21 mouse cellular contexts compared by ENCODE assay signal in the genomic region with DNA sequence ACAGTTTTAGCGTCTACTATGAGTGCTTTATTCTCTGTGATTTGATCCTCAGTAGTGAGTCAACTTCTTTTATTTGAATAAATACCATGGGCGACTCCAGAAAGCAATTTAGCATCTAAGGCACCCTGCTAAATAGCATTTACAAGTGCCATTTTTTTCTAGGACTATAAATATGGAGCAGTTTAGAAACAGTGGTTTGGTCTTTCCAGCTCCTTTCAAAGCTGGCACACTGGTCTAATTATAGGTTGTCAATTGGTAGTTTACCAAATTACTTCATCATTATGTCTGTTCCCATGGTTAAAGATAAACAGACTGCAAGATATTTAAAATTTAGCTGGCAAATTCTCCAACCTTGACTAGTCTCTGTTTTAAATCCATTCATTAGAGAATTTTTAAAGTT. TPM values are rescaled to one million over a fixed set of nuclear protein-coding genes. Genes with fewer than 3 reads are reported as not detected.
DNase-seq lines count a peak whose midpoint lies in the region; ATAC-seq lines count a peak whose summit lies in the region.
"Had no signal": no experiment of that assay in that cellular context is flagged by ENCODE, and none has a peak within 500 bp of the region (broad histone marks: within the 10 kb centered on the region; RNA-seq: fewer than 3 reads in every experiment).

No protein-coding gene starts in this region.

- no peak overlapping the region for H3K9ac ChIP-seq in forebrain, embryonic 12.5 days
- H3K9ac ChIP-seq in forebrain, embryonic 15.5 days (replicated peaks), result no peak overlapping the region
- H3K9ac ChIP-seq: heart, embryonic 15.5 days; hindbrain, embryonic 13.5 days; intestine, embryonic 15.5 days had no signal

- H3K4me1 ChIP-seq in forebrain, embryonic 12.5 days, result no peaks in the 10 kb centered on the region
- no peaks in the 10 kb centered on the region for H3K4me1 ChIP-seq in forebrain, embryonic 10.5 days
- H3K4me1 ChIP-seq in forebrain, embryonic 15.5 days, result peaks cover 9% of the 10 kb centered on the region; the same call in 1 of the 2 replicates
- H3K4me1 ChIP-seq: hindbrain, embryonic 13.5 days; intestine, embryonic 15.5 days had no signal

- H3K36me3 ChIP-seq in forebrain, embryonic 12.5 days (replicated peaks), result no peaks in the 10 kb centered on the region
- no peaks in the 10 kb centered on the region; the same call in 1 of the 2 replicates for H3K36me3 ChIP-seq in forebrain, embryonic 10.5 days (replicated peaks)
- no peaks in the 10 kb centered on the region for H3K36me3 ChIP-seq in forebrain, embryonic 15.5 days
- H3K36me3 ChIP-seq: heart, embryonic 15.5 days; hindbrain, embryonic 13.5 days; intestine, embryonic 15.5 days had no signal

- H3K27me3 ChIP-seq in forebrain, embryonic 12.5 days, result no peaks in the 10 kb centered on the region
- H3K27me3 ChIP-seq in forebrain, embryonic 10.5 days (ENCODE audit: poor library complexity, severe bottlenecking), result no peaks in the 10 kb centered on the region
- H3K27me3 ChIP-seq in forebrain, embryonic 15.5 days, result no peaks in the 10 kb centered on the region
- H3K27me3 ChIP-seq: heart, embryonic 15.5 days; hindbrain, embryonic 13.5 days; intestine, embryonic 15.5 days had no signal

- H3K4me3 ChIP-seq in forebrain, embryonic 12.5 days (replicated peaks), result no peak overlapping the region
- no peak overlapping the region for H3K4me3 ChIP-seq in forebrain, embryonic 10.5 days
- H3K4me3 ChIP-seq in forebrain, embryonic 15.5 days, result no peak overlapping the region
- H3K4me3 ChIP-seq: heart, adult 2 months; heart, embryonic 15.5 days; hindbrain, embryonic 13.5 days; intestine, embryonic 15.5 days had no signal

- H3K9me3 ChIP-seq in forebrain, embryonic 12.5 days, result no peaks in the 10 kb centered on the region
- no peaks in the 10 kb centered on the region for H3K9me3 ChIP-seq in forebrain, embryonic 10.5 days
- no peaks in the 10 kb centered on the region for H3K9me3 ChIP-seq in forebrain, embryonic 15.5 days
- H3K9me3 ChIP-seq: heart, embryonic 15.5 days; hindbrain, embryonic 13.5 days; intestine, embryonic 15.5 days had no signal

- H3K4me2 ChIP-seq in forebrain, embryonic 12.5 days, result no peak overlapping the region
- no peak overlapping the region for H3K4me2 ChIP-seq in forebrain, embryonic 15.5 days (replicated peaks)
- H3K4me2 ChIP-seq: heart, embryonic 11.5 days; heart, embryonic 15.5 days; hindbrain, embryonic 13.5 days; intestine, embryonic 15.5 days had no signal

- DNase-seq in forebrain, embryonic 10.5 days (ENCODE audit: extremely low spot score, low spot score), result no peak
- DNase-seq in layer of hippocampus, adult 9-11 months, result peak; percentile 25
- DNase-seq in layer of hippocampus, postnatal 36 days, result no peak
- DNase-seq in adrenal gland, postnatal 10 days, result no peak
- DNase-seq: adrenal gland, postnatal 14 days; cerebellum, adult 11-12 months; cerebellum, adult 9-10 months; cerebellum, postnatal 25 days; gastrocnemius, postnatal 14 days; heart, adult 2 months; heart, postnatal 14 days; kidney, adult 18-20 months had no signal

- WGBS in forebrain, embryonic 12.5 days, result 48% methylated on average over 2 of the region's 2 CpGs
- 79% methylated on average over 2 of the region's 2 CpGs for WGBS in forebrain, embryonic 10.5 days
- 22% methylated on average over 2 of the region's 2 CpGs for WGBS in forebrain, embryonic 15.5 days

- H3K27ac ChIP-seq in forebrain, embryonic 12.5 days, result no peak overlapping the region
- H3K27ac ChIP-seq in forebrain, embryonic 10.5 days, result no peak overlapping the region
- H3K27ac ChIP-seq in forebrain, embryonic 15.5 days (replicated peaks), result no peak overlapping the region
- H3K27ac ChIP-seq: heart, adult 2 months; heart, embryonic 15.5 days; hindbrain, embryonic 13.5 days; hindbrain, postnatal 0 days; intestine, embryonic 15.5 days had no signal

- ATAC-seq in forebrain, embryonic 12.5 days (ENCODE audit: low FRiP score), result 0 out of 2 replicates have a peak, but pooled peaks have one; percentile 36
- ATAC-seq in forebrain, embryonic 15.5 days (replicated peaks), result peak; percentile 86
- no peak for ATAC-seq in cerebellum, adult (ENCODE audit: insufficient number of reproducible peaks, low FRiP score, low TSS enrichment)
- no peak for ATAC-seq in inflammation-experienced regulatory T-cells, adult 6 months
- ATAC-seq: hindbrain, postnatal 0 days; intestine, embryonic 15.5 days had no signal

RNA-seq across cellular contexts. Expression of gene Phtf2, which starts 38.1 kb away (rescaled TPM):
- polyA plus RNA-seq in forebrain, embryonic 12.5 days (2016; fragmentation: Nextera tagmentation; extraction: Ambion mirVana), result 23.8 and 24.8 TPM in 2 replicates
- 21.2 and 23.7 TPM in 2 replicates for polyA plus RNA-seq in forebrain, embryonic 10.5 days (2016; fragmentation: Nextera tagmentation; extraction: Ambion mirVana)
- total RNA-seq in layer of hippocampus, postnatal 36 days (2021), result 10 to 100 TPM; 10.8 to 12.1 TPM
- 21.1 and 24.4 TPM in 2 replicates for polyA plus RNA-seq in forebrain, embryonic 15.5 days (2015; fragmentation: Nextera tagmentation; extraction: Ambion mirVana)
- 10 to 100 TPM; 41.2 to 48.5 (median 41.4) TPM for polyA plus RNA-seq in inflammation-experienced regulatory T-cells, adult 6 months (2017; shearing (Covaris generic))
- total RNA-seq in adrenal gland, postnatal 10 days (2021), result 10 to 100 TPM; 11.7 to 17.2 TPM

RNA-seq across cellular contexts. Expression of gene Tmem60, which starts 38.2 kb away (rescaled TPM):
- 56.9 and 57.7 TPM in 2 replicates for polyA plus RNA-seq in forebrain, embryonic 12.5 days (2016; fragmentation: Nextera tagmentation; extraction: Ambion mirVana)
- 54.3 and 55.6 TPM in 2 replicates for polyA plus RNA-seq in forebrain, embryonic 10.5 days (2016; fragmentation: Nextera tagmentation; extraction: Ambion mirVana)
- 10 to 100 TPM; 21.9 to 23.3 TPM for total RNA-seq in layer of hippocampus, postnatal 36 days (2021)
- polyA plus RNA-seq in forebrain, embryonic 15.5 days (2015; fragmentation: Nextera tagmentation; extraction: Ambion mirVana), result 54.9 and 59.5 TPM in 2 replicates
- polyA plus RNA-seq in inflammation-experienced regulatory T-cells, adult 6 months (2017; shearing (Covaris generic)), result 10 to 100 TPM; 44.3 to 53.7 (median 50.8) TPM
- 10 to 100 TPM; 22.5 to 28.2 TPM for total RNA-seq in adrenal gland, postnatal 10 days (2021)

Comparison
In these comparisons a context has a peak if more than half of its experiments do, and no peak if none do; other contexts are left out.
1. ATAC-seq: peak in forebrain, embryonic 12.5 days (single experiment) and forebrain, embryonic 15.5 days (single experiment); none in cerebellum, adult (single experiment) and inflammation-experienced regulatory T-cells, adult 6 months (single experiment).